Mouse (Mus musculus) heart, postnatal 4 days (tissue): Measurements from ENCODE around the gene Ghrhr. TPM values are rescaled to one million over a fixed set of nuclear protein-coding genes. Genes with fewer than 3 reads are reported as not detected.
A peak's percentile ranks its signal among the peaks of the same experiment; 100 is the strongest.

ENCODE experiments used
- DNase-seq: peaks from one replicate; pipeline ENCODE4 v3.0.0; 2021
- total RNA-seq, 2 experiments: library from RNA; stranded (reverse); gene quantifications; 2 replicates each; pipeline ENCODE4 v1.2.3; 2021

Gene Ghrhr
- not detected for total RNA-seq

DNA sequence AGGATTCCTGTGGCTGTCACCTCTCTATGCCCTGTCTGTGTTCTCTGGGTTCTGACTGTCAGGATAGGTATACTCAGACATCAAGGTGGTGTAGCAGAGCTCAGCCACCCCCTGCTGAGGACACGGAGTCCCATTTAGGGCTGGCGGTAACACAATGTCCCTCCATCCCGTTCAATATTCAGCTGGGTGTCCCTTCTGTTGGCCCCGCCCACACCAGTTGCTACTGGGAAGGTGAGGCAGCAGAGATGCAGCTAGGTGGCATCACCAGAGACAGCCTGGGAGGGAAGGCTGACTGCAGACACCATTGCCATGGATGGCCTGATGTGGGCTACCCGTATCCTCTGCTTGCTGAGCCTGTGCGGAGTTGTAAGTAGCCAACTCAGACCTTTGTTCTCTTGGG is at the start of gene Ghrhr:
Gene Ghrhr, plus strand, starts transcription at position 220 of the 400 bp plus-strand sequence.
- no peak for DNase-seq

DNA sequence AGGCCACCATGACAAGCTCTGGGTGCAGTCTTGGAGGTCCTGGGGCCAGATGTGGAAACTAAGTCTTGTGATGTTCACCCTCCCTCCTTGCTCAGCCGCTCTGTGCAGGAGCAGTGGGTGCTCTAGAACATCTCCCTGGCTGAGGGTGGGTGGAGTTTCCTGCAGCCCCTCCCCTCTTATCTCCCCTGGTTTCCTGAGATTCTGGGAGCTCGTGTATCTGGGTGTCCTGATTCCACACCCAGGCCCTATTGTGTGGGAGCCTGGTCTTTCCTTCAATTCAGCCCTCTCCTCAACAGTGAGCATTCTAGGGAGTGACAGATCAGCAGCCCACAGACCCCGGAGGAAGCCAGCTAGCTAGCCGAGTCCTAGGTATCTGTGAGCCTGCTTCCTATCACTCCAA is 49.8 kb upstream of the Ghrhr start:
- peak; percentile 29 for DNase-seq

DNA sequence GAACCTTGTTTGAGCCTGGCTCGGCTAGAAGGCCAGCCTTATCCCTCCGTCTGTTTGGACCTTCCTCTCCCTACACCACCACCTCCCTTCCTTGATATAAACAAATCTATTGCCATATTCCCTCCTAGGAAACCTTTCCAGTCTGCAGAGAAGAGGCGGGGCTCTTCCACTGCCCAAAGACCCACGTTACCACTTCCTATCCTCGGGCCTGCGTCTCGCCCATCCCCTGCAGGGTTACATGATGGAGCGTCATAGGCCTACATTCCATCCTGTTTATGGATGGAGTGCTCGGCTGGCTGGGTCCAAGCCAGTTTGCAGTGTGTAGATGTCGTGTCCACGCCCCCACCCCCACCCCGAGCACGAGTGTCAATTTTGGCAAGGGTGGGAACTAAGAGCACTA is 48.8 kb upstream of the Ghrhr start:
- no peak for DNase-seq

DNA sequence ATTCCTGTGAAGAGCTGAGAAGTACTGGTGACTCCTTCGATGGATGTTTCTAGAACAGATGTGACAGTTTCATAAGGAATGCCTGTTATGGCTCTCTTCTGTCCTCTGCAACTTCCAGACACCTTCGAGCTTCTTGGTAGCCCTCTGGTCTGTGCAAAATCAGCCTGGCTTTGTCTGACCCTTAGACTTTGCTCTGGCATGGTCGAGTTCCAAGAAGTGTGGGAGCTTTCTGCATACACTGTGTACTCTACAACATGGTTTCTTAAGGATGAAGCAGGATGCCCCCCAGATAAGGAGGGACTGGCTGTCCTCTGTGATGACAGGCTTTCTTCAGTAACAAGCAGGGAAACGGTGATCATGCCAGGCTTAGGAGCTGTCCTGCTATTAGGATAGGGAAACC is 47.9 kb upstream of the Ghrhr start:
- no peak for DNase-seq

DNA sequence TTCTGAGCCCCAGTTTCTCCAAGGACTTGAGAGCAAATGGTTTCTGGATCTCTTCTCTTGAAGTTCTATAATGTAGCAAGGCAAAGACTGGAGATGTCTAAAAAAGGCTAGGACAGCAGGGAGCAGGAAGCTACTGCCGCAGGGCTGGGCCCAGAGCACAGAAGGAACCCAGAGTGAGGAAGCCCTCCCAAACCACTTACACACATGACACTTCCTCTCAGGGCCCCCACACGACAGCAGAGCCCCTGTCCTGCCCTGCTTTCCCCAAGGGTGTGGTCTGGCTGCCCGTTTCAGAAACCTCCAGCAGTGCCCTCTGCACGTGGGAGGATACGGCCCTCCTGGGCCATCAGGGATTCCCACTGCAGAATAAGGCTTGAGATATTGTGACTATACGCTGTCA is 44.8 kb upstream of the Ghrhr start:
- DNase-seq: peak; percentile 20

DNA sequence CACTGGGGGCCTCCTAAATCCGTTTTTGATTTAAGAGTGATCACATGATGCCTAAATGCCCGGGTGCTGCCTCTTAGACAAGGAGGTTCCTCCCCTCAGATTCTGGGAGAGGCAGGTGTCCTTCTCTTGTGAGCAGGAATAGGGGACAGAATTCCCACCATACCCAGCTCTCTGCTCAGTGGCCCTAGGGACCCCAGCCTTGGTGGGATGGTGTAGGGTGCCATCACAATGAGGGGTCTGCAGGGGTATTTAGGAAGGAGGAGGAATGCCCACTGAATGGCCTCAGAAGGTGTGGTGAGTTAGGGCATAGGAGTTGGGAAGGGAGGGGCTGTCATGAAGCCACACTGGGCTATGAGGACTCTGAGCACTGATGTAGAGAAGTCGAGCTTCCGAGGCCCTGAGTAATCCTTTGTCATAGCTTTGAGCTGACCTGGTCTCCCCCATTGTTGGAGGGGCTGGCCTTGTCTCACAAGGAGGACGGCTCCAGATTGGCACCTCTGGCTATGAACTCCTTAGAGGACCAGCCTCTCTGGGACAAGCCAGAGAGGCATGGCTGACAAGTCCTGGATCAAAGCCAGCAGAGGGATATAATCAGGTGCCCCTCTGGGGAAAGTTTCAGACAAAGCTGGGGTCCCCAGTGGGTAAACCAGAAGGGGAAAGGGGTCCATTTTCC is 43.9 kb upstream of the Ghrhr start:
- no peak for DNase-seq

DNA sequence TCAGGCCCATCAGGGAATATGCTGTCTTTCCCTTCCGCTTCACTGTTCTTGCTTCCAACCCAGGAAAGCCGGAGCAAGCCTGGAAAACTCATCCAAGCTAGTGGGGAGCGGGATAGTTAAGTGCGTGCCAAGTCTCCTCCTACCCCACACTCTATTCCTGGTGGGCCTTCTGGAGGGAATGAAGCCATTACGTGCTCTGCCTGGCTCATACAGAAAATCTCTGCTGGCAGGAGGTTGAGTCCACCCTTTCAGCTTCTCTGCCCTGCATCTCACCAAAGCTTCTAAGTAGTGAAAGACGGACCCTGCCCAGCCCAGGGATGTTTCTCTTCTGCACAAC is 43.4 kb upstream of the Ghrhr start:
- no peak for DNase-seq

DNA sequence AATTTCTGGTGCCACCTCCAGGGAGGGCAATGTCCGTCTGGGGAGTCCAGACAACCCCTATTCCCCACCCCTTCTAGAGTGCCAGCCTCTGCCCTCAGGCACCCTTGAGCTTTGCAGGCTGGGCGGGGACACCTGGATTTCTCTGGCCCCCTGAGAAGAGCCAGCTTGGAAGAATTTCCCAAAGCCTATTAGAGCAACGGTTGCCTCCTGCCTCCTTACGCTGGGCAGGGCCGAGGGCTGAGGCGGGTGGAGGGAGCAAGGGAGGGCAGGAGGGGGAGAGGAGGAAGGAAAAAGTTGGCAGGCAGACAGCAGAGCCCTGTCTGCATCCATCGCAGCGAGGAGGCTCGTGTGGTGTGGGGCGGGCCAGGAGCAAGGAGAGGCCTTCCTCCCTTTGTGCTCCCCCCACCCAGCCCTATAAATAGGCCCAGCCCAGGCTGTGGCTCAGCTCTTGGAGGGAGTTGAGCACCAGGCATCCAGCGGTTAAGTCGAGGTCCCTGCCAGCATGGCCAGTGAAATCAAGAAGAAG is 40.0 kb upstream of the Ghrhr start, which contains the start of gene Aqp1:
Gene Aqp1, plus strand, starts transcription at position 444 of the 526 bp plus-strand sequence.
- peak; percentile 79 for DNase-seq

DNA sequence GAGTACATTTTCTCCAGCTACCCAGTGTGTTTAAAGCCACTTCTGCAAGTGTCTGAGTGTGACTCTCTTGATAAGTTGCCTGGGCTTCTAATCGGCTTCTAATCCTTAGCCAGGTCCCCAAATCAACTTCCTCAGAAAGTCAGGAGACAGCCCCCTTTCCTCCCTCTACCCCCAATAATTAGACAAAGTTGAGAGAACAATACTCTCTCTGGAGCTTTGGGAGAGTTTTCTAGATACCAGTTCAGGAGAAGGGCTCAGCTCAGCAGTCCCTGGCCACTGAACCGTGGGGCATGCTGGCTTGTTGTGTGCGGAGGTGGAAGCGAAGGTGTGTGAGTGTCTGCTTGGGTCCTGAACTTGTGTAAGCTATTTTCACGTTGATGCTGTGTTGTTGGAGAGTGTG is 38.9 kb upstream of the Ghrhr start:
- no peak for DNase-seq

DNA sequence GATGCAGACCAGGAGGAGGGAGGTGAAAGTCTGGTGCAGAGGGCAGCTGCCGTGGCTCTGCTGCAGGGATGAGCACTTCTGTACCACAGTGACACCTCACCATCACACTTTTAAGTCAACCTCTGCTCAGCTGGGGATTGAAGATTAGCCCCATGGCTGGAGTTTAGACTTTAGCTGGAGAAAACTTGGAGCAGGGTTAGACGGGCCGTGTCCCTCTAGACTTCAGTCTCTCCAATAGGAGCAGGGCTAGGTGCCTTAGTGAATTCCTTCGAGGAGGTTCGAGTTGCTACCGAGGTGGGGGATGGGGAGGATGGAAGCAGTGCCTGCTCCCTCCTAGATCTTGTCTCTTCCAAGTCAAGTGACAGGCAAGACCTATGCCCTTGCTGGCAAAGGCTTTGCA is 38.0 kb upstream of the Ghrhr start:
- no peak for DNase-seq

DNA sequence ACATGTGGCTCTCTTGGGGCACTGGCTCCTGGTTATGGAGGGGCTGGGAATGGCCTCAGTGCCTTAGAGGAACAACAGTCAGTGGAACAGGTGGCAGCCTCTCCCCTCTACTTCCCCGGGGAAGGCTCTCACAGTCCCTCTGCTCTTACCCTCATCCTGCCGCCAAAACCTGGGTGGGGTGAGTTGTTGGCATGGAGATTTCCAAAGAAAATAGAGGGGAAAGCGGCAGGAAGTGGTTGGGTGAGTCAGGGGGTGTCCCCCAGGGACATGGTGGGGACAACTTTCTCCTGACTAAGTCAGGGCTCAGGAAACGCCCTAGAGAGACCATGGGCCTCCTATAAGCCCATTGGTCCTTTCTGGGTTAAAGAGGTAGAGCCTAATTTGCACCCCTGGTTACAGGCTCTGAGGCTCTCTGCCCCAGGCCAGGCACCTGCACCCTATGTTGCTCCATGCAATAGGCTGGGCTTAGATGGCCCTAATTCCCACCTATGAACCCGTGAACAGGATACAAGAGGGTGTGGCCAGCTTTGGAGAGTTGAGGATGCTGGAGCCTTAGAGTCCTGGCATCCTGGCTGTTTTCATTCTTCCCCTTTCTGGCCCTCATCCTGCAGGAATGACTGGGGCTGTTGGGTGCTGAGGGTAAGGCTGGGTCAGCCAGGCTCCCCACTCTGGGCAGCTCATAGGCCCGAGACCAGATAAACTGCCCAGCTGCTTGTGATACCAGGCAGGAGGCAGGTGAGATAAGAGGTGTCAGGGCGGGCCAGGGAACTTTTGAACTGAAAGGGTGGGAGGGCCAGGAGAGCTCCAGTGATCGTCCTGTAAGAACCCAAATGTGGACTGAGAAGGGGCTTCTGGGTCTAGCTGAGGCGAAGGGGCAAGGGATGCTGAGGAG is 36.9 kb upstream of the Ghrhr start:
- no peak for DNase-seq

DNA sequence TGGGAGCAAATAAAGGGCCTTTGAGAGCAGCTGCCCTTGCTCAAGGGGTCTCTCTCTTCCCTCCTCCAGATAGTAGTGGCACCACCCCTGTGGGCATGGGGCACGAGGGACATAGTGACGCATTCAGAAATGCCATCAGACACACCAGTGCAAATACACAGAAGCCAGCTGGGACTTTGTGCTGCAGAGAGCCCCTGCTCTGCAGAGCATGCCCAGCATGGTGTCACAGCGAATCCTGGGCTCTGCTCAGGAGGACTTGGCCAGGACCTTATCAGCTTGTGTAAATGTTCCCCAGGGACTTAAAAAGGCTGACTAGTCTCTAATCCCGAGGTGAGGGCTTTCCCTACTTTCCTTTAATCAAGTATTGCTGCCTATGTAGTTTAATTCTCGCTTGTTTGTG is 34.4 kb upstream of the Ghrhr start:
- DNase-seq: peak; percentile 37

DNA sequence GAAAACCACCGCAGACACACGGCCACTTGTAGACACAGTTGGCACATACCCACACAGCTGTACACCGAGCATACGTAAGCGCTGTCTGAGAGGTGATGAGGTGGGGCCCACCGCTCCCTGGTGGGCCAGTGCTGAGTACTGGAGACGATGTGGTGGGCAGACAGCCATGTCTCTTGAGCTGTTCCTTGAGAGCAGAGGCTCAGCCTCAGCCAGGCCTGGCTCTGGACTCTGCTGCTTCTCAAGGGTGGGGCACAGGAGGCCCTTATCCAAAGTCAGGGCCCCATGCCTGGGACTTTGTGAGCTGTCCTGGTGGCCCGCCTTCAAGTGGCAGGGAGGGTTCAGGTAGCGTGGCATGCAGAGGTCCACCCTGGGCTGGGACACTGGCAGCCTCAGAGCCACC is 33.8 kb upstream of the Ghrhr start:
- DNase-seq: peak; percentile 38

DNA sequence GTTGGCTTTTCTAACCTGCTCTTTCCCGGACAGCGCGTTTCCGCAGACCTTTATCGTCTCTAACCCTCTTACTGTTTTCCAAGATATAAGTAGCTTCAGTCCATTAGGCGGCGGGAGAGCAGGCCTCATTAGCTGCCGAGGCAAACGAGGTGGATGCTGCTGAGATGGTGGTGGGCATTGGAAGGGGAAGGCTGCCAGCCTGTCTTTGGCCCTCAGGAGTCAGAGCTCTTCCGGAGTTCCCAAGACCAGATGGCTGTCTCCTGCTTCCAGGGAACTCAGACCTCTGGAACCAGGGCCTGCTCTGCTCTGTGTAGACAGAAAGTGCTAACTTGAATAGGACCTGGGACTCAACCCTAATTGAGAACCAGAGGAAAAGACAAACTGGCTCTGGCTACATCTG is 32.6 kb upstream of the Ghrhr start:
- no peak for DNase-seq

DNA sequence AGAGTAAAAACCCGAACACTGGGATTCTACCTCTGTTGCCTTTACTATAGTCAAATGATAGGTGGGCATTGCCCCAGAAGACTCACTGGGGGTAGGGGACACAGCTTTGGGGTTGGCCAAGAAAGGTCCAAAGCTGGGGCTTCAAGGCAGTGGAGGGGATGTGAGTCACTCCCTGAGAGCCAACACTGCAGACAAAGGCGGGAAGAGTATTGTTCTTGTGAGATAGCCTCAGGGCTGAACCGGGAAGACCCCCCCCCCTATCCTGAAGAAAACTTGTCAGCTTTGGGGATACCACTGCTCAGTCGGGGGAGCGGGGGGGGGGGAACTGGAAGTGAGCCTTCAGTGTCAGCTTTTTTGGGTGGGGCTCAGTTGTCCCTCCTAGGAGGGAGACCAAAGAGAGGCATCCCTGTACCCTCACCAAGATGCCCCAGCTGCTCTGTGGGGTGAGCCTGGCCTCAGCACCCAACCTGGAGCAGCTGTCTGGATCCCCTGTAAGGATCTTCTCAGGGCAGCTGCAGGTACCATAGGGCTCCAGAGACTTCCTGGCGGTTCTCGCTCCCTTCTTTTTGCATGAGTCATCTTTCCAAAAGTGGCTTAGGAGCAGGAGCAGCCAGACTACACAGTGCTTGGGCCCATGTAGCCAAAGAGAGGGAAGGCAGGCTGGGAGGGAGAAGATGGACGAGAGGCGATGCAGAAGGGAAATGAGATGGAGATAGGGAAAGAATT is 31.6 kb upstream of the Ghrhr start:
- DNase-seq: peak; percentile 14

DNA sequence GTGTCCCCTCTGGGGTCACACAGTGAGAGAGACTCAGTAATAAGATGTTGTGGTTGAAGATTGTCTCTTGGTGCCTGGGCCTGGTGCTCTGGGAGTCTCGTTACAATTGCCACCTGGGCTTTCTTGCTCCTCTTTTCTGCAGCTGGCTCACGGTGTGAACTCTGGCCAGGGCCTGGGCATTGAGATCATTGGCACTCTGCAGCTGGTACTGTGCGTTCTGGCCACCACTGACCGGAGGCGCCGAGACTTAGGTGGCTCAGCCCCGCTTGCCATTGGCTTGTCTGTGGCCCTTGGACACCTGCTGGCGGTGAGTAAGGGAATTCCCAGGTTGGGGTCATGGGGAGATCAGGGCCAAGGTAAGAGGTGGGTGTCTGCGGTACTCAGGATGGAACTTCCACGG is 30.8 kb upstream of the Ghrhr start:
- peak; percentile 3 for DNase-seq

DNA sequence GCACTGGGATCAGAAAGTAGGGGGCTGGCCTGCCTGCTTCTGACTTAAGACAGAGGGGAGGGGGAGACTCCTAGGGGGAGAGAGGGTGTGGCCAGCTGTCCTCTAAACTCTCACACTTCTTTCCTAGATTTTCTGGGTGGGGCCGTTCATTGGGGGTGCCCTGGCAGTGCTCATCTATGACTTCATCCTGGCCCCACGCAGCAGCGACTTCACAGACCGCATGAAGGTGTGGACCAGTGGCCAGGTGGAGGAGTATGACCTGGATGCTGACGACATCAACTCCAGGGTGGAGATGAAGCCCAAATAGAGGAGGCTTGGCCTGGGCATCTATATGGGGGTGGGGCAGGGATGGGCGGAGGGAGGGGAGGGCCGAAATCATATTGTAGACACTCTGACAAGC is 29.6 kb upstream of the Ghrhr start:
- DNase-seq: peak; percentile 3

DNA sequence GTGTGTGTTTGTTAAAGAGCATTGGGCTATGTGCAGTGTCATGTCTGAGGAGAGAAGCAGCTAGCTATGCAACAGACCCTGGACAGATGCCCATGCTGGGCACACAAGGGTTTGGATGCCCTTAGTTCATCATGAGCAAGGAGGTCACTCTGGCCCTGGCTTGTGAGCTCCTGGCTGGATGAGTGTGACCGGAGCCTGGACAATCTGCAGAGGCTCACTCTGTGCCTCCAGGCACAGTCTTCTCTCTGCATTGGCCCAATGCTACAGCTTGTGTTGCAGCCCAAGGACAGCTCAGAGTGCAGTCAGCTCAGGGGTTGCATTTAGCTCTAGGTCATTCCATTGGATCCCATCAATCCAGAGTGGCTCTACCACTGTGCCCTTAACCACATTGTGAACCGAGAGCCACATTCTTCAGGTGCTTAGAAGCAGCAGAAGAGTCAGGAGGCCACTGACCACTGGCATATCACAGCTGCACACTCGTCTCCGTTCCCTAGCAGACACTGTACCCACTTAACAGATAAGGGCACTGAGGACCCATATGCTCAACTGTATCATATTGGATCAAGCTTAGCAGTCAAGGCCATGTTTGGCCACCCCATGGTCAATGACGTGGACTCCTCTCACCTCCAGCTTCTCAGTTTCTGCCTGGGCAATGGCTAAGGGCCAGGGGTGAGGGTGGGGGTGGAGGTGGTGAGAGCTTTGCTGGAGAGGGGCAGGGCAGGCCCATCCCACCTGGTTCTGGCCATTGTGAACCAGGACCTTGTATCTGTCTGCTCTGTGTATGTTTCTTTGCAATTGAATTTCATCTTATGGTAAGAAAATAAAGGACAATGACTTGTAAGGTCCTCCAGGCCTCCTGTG is 28.2 kb upstream of the Ghrhr start:
- DNase-seq: no peak

DNA sequence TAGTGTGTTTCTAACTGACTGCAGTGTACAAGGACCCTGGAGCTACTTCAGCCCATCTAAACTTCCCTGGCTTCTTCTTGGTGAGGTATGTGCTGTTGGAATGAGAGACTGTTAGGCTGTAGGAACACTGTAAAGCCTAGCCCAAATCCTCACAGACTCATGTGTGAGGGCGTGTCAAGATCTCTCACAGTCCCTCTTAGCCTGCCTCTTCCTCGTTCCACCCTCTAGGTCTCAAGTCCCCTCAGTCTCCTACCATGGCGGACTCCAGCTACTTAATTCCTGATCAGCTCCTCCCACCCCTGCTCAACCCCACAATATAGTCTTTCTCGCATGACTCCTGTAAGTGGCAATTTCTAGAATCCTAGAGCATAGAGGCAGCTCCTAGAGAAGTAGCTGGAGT is 26.9 kb upstream of the Ghrhr start:
- DNase-seq: no peak

DNA sequence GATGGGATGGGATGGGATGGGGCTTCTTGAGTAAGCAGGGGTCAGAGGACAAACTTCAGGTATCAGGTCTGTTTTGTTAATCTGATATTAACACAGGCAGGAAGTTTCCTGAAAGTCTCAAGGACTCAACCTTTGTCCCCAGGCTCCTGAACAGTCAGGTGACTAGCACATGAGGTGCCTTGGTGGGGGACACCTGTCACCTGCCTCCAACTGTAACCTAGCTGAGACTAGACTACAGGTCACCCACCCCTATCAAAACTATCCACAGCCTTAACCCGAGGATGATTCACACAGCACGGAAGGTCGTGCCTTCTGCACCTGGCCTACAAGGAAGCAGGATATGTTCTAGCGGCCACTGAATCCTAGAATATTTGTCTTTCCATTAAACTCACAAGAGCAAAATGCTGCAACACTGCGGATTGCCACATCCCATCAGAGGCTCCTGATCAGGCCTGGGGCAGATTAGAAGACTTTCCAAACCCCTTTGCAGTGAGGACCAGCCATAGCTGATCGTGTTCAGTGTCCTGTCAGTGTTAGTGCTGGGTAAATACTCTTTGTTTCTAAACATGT is 25.6 kb upstream of the Ghrhr start:
- no peak for DNase-seq

DNA sequence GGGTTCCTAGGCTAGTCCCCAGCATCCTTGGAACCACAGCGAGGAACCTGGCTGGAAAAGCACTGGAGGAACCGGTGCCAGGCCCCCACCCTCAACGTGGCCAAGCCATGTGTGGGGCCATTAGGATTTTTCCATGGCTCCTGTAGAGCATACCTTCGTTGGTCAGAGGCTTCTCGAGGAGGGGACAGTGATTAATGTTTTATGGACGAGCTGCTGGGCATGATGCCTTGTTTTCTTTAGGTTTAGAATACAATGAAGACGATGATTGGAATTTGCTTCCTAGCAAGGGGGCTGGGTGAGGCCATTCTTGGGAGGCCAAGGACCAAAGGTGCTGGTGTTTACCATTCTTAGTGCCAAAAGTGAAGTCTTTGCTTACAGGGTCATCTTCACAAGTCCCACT is 24.4 kb upstream of the Ghrhr start:
- no peak for DNase-seq
